Mouse (Mus musculus) spleen, postnatal 10 days (tissue): ENCODE data around the gene Cfap74.
"Not testable (repeated sequence)": the region's sequence is repeated elsewhere in the genome, so short reads cannot be mapped to it uniquely, and the experiment has no call there.

Experiments
- DNase-seq, 2 experiments: peaks; one replicate each; pipeline ENCODE4 v3.0.0; 2021 to 2022; ENCODE audit warnings: low spot score in 2 of 2

Gene Cfap74

GRCm38 (mm10) chr4:155408695-155409057 is 314 bp upstream of the Cfap74 start:
- DNase-seq = no peak

DNA sequence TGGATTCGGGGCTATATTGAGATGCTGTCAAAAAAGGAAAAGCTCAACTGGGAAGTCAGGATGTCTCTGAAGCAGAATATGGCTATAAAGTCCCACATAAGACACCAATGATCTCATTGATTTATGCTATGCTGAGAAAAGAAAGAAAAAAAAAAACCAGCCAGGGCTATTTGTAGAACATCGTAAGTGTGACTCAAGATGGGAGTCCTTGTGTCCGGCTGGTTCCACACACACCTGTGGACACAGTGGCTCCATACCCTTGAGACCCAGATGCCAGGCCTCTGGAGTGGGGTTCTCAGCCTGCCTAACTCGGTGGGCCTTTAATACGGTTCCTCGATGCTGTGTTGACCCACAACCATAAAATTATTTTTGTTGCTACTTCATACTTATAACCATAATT is 3.1 kb downstream of the Cfap74 start:
- no peak for DNase-seq

DNA sequence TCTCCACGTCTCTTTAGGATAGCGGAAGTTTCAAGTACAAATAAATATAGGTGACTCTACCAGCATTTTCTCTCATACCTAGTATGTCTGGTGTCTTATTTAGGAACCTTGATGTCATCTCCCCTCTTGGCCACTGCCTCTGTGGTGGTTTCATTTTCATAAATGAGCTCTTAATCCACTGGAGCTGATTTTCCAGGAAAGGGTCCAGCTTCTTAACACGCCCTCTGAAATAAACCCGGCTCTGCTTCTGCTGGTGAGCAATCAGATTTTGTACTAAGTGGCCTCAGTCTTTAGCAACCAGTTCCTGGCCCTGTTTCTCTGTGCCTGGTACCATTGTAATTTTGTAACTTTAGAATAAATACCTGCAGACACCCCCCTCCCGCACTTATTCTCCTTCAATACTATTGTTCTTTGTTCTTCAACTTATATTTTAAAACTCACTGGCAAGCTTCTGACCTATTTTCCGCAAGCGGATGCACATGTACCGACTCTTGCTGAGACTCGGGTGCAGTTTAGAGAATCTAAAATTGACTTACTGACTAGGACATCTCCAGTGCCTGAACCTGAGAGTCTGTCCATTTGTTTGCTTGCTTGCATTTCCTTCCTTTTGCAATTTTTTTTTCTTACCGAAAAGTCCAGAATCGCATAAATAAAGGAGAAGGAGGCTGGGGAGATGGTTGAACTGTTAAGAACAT is 4.8 kb downstream of the Cfap74 start:
- no peak for DNase-seq

GRCm38 (mm10) chr4:155414656-155415235 is 5.8 kb downstream of the Cfap74 start:
- DNase-seq = no peak

DNA sequence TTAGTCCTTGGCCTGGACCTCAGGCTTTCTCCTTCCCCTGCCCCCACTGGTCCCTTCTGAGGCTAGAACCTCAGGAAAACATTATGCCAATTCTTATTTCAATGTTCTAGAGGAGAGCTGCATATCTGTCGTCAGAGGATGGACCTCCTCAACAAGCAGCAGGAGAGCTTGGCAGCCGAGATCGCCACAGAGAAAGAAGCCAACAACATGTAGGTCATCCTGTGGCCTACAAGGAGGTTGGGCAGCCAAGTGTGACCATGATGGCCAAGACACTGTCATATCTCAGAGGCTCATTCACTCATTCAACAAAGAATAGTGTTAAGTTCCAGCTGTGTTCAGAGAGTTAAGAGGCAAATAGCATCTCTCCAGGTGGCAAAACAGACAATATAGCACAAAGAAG is 11.1 kb downstream of the Cfap74 start:
- DNase-seq = no peak

GRCm38 (mm10) chr4:155421412-155422370 is 12.7 kb downstream of the Cfap74 start:
- not testable (repeated sequence) for DNase-seq

DNA sequence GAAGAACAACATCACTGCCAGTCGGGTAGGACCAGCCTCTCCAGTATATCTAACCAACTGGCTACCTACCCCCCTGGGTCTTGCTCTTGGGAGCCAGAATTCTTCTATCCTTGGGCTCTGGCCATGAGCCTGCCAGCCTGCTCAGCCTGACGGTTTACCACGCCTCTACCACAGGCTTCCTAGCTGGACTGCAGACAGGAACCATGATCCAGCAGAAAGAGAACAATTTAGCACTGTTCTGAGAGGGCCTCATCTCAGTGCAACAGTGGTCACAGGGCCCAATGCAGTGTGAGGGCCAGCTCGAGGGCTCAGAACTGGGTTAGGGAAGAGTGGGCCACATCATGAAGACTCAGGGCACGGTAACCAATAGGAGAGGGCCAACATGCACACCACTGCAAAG is 15.0 kb downstream of the Cfap74 start:
- no peak for DNase-seq

DNA sequence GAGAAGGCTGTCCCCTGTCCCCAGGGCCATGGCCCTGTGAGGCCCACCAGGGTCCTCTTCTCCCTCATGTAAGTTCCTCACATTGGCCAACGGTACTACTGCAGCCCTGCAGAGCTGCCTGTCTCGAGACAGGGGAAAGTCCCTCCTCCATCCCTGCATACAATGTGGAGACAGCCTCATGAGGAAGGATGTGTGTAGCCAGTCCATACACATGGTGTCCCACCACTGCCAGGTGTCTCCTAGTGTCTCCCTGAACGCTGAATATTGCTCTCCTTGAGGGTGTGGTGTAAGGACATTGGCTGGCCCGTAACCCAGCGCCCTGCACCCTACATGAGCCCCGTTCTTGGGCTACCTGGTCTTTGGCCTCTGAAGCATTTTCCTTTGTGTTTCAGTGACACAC is 17.3 kb downstream of the Cfap74 start:
- no peak for DNase-seq

- no peak for DNase-seq
These were observed 19.5 kb downstream of the Cfap74 start for GRCm38 (mm10) chr4:155428442-155428841.

DNA sequence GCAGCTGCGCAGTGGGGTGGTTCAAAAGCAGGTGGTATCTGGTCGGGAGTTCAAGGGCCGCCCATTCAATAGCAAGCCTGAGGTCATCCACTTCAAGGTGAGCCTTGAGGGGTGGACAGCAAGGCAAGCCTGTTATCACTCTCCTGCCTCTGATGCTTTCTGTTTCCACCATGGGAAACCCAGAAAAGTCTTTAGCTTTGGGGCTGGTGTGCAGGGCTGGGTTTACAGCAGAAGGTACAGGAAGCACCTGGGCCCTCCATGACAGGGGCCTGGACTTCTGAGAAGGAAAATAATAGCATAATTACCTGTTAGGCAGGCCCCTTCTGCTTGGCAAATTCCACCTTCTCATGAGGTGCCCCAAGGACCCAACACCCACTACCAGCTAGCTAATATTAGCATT is 20.2 kb downstream of the Cfap74 start:
- no peak for DNase-seq

GRCm38 (mm10) chr4:155432358-155432757 is 23.4 kb downstream of the Cfap74 start:
- DNase-seq = no peak

DNA sequence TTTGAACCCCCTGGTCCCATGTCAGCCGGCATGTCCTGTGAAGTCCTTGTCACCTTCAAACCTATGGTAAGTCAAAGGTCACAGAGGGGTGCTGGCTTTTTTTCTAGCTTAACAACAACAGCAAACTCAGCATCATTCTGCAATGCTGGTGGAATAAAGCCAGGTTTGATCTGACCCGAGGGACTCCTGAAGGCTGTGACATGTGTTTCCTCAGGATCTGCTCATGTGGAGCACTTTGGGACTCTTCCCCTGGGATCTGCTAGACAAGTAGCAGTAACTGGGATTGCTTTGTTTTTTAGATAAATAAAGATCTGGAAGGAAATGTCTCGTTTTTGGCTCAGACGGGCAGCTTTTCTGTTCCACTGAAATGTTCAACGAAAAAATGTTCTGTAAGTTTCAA is 25.0 kb downstream of the Cfap74 start:
- DNase-seq = no peak

- no peak for DNase-seq
These were observed 33.8 kb downstream of the Cfap74 start for GRCm38 (mm10) chr4:155442808-155443207.

DNA sequence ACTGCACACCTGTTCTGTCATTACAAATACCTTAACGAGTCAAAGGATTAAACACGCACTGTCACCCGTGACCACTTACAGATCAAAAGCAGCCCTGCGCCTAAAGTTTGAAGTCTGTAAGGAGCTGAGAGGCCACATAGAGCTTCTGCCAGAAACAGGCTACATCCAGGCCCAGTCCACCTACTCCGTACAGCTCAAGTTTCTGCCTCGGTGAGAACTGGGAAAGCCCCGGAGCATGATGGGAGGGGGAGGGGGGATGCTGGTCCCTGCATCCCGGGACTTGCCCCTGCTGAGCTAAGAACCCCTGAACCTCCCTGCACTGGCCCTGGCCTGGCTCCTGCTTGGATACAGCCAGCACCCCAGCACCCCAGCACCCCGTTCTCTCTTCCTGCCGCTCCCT is 42.6 kb downstream of the Cfap74 start:
- no peak for DNase-seq

DNA sequence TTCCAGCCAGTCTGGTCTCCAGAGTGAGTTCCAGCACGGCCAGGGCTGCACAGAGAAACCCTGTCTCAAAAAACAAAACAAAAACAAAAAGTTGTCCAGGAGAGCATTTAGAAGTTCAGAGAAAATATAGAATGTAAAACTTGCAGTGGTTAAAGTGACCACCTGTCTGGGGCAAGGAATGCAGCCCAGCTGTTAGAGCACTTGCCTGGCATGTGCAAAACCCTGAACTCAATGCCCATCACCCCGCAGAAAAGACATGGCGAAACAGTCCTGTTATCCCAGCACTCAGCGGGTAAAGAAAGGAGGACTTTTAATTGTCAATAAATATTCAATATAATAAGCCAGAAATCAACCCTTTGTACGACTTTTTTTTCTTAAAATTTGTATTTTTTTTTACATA is 49.6 kb downstream of the Cfap74 start:
- no peak for DNase-seq

GRCm38 (mm10) chr4:155463050-155463449 is 54.1 kb downstream of the Cfap74 start:
- DNase-seq = no peak

- no peak for DNase-seq
These were observed 54.6 kb downstream of the Cfap74 start for GRCm38 (mm10) chr4:155463611-155464010.

DNA sequence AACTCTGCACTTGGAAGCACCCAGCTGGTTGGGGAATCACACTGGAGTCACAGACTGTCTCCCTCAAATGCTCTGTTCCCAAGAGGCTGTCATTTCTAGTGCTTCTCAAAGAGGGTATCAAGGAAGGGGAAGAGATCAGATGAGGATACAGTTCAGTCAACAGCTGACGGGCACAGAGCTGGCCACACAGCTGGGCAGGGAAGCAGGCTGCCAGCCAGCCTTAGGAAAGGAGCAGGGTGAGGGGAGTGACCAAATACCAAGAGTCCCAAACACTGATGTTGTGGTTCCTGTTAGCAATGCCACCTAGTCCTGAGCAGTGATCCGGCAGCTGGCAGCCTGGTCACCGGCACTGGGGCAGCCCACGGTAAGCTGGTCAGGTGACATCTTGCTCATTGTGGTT is 55.1 kb downstream of the Cfap74 start:
- DNase-seq = no peak

DNA sequence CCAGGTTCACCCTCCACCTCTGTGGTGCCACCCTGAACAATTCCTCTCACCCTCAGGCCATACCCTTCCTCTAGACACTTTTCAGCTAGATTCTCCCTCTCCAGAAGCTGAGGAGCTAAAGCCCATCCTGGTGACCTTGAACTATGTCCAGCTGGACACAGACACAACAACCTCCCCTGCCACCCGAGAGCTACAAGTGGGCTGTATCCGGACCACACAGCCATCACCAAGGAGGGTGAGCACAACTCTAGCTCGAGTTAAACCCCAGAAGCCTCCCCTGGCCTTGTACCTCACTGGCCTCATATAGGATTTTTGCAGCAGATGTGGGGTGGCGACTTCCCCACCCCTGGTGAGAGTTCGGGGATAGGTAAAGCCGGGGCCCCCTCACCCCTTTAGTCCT is 56.6 kb downstream of the Cfap74 start:
- DNase-seq = no peak

GRCm38 (mm10) chr4:155466080-155466479 is 57.1 kb downstream of the Cfap74 start:
- no peak for DNase-seq

DNA sequence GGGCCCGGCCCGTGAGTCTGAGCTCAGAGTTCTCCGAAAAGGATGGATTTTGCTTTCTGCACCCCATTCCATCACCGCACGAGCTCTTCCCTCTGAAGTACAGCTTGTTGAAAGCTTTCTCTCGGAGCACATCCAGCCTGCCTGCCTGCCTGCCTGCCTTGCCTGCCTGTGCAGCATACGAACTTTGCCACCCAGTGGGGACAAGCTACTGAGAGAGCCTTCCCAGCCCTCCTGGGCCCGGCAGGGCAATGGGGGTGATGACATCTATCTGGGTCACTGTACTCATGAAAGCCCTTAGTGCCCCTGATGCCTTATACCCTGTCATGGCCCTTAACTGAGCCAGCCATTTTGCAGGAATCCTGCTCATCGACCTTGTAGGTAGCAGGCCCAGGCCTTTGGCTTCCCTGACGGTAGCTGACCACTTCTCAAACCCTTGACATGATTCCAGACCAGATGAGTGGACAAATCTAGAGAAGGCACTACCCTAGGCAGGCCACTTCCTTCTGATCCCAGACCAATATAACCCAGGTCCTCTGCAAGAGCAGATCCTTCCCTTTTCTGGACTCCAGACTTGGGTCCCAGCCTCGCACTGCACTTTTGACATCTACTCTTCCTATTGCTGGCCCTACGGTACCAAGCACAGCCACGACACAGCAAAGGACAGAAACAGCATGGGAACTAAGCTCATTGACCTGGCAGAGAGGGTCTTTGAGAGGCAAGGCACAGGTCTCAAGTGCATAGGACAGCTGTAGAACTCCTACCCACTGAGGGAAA is 58.4 kb downstream of the Cfap74 start:
- DNase-seq = no peak

DNA sequence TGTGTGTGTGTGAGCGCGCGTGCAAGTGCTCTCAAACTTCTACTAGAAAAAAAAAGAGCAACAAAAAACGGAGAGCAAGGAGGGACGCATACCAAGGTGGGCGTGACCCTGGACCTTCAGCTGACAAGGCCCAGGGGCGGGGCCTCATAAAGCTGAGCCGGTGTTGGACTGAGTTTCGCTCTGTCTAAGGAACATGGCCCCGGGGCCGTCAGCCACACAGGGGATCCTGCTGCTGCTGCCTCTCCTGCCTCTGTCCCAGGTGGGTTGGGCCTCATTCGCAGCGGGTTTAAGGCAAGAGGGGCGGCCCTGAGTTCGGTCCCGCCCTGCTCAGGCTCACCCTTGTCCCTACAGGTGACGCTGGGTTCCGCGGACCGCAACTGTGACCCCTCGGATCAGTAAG is 60.0 kb downstream of the Cfap74 start, which contains the start of gene Tmem52:
Tmem52 (plus strand) TSS at position 163 of the 400 bp plus-strand sequence.
- peak in 1 of 2 experiments; percentile 54 for DNase-seq
